Mouse (Mus musculus): ENCODE measurements around the gene Slc34a1.
A peak's percentile ranks its signal among the peaks of the same experiment; 100 is the strongest.

The Slc34a1 gene

GRCm38 (mm10) chr13:55398088-55398487, at the start of gene Slc34a1:
TSS of gene Slc34a1 (plus strand) at chr13:55398187.
- DNase-seq (ENCODE audit: low read depth) = no peak

DNA sequence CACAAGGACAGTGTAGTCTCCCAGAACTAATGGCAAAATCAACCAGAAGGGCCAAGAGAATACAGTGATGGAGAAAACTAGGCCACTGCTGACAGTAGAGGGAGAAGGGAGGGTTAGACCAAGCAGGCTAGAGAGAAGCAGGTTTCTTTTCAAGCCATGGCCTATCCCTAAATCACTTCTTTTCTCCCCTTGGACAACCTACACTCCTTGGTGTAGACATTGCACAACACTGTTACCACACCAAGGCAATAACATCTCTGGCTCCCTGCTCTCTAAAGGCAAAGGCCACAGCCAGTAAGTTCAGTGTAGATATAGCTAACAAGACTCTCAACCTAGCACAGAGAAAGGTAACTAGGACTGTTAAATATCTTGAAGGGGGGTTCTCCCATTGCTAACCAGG, 36.8 kb upstream of the Slc34a1 start:
- no peak for DNase-seq (ENCODE audit: low read depth)

GRCm38 (mm10) chr13:55361974-55362452, 36.0 kb upstream of the Slc34a1 start:
- no peak for DNase-seq (ENCODE audit: low read depth)

DNA sequence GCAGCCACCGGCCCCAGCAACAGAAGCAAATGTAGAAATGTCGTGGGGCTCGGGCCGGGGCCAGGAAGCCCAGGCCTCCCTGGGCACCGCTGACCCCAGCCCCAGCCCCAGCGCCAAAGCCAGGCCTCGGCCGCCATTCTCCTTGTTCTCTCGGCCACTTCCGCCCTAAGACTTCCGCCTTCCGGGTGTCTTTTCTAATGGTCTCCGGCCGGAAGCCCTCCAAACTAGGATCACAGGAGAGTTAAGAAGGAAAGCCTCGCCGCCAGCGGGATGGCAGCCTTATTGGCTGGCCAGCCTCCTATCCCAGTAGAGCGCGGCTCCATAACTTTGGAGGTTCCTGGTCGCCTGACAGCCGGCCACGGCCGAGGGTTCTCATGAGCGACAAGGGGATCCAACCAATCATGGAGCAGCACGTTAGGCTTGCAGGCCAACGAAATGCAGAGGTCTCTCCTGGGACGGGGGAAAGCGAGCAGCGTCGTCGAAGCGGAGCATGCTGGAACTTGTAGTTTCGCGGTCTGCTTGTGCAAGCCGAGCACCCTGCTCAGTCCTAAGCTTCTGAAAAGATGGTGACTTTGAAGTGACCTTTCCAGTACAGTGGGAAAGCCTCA, 35.4 kb upstream of the Slc34a1 start, which contains the start of gene Lman2:
Lman2 (minus strand) TSS at position 331 of the 608 bp plus-strand sequence.
- peak; percentile 96 for DNase-seq (ENCODE audit: low read depth)

DNA sequence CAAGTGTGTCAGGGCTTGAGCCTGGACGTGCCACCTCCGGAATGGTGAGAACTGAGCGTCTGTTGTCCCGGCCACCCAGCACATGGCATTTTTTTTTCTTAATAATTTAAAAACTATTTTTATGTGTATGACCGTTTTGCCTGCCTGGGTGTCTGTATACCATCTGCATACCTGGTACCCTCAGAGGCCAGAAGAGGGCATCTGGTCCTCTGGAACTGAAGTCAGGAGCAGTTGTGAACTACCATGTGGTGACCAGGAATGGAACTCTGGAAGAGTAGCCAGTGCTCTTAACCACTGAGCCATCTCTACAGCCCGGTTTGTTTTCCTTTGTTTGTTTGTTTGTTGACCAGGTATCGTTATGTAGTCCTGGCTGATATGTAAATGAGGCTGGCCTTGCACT, 29.6 kb upstream of the Slc34a1 start:
- DNase-seq (ENCODE audit: low read depth) = no peak

- DNase-seq (ENCODE audit: low read depth) = peak; percentile 23
Observed at GRCm38 (mm10) chr13:55369531-55370114, 28.4 kb upstream of the Slc34a1 start, which contains the start of gene Rgs14. TSS of gene Rgs14 (plus strand) at chr13:55369732.

GRCm38 (mm10) chr13:55370234-55370633, 27.8 kb upstream of the Slc34a1 start:
- no peak for DNase-seq (ENCODE audit: low read depth)

- no peak for DNase-seq (ENCODE audit: low read depth)
Observed at GRCm38 (mm10) chr13:55371007-55371681, 26.8 kb upstream of the Slc34a1 start.

DNA sequence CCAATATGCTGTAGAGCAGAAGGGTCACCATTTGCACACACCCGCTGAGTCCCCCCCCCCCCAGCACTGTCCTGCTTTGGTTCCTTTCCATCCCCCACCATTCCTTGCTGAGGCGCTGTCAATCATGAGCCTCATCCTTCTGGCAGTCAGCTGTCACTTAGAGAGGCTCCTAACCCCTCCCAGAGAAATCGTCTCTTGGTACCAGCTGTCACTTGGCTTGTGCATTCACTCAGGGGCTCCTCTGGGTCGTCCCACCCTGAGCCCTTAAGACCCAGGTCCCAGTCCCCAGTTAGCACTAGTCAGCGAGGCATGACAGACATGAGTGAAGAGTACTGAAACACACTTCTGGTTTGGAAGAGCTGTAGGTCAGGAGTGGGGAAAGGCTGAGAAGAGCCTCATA, 26.2 kb upstream of the Slc34a1 start:
- DNase-seq (ENCODE audit: low read depth) = no peak

- no peak for DNase-seq (ENCODE audit: low read depth)
Observed at GRCm38 (mm10) chr13:55374206-55374924, 23.6 kb upstream of the Slc34a1 start.

DNA sequence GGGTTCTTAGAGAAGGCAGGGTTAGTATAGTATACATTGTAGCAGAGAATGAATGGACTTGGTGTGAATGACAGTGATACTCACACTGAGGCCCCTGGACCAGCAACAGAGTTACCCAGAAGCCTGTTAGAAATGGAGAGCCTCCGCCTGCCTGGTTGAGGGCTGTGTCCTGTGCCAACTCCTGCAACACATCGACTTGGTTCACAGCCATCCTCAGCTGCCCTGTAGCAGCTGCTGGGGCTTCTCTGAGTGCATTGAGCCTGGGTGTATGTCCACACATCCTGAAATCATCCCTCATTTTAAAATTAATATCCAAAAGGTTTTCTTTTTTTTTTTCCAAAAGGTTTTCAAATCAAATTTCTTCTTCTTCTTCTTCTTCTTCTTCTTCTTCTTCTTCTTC, 22.1 kb upstream of the Slc34a1 start:
- DNase-seq (ENCODE audit: low read depth) = no peak

DNA sequence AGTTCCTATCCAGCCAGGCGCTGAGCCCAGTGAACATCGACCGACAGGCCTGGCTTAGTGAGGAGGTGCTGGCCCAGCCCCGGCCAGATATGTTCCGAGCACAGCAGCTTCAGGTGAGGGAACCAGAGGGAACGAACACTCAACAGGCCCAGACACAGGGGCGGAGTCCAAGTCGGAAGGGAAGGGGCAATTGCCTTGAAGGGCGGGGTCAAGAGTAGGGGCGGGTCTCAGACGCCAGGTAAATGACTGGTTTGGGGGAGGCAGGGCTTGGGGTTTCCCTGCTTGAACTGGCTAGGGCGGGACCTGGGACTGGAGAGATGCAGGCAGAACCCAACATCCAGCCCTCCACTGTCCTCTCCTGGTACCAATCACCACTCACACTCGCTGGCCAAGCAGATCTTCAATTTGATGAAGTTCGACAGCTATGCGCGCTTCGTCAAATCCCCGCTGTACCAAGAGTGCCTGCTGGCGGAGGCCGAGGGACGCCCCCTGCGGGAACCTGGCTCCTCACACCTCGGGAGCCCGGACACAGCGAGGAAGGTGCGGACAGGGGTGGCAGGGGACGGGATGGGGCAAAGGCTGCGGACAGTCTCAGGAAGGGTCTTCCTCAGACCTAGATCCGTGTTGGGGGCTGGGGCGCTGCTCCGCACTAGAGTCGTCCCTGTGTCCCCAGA, 18.9 kb upstream of the Slc34a1 start:
- no peak for DNase-seq (ENCODE audit: low read depth)

- no peak for DNase-seq (ENCODE audit: low read depth)
Observed at GRCm38 (mm10) chr13:55381790-55382189, 16.2 kb upstream of the Slc34a1 start.

GRCm38 (mm10) chr13:55390644-55391043, 7.3 kb upstream of the Slc34a1 start:
- DNase-seq (ENCODE audit: low read depth) = no peak

DNA sequence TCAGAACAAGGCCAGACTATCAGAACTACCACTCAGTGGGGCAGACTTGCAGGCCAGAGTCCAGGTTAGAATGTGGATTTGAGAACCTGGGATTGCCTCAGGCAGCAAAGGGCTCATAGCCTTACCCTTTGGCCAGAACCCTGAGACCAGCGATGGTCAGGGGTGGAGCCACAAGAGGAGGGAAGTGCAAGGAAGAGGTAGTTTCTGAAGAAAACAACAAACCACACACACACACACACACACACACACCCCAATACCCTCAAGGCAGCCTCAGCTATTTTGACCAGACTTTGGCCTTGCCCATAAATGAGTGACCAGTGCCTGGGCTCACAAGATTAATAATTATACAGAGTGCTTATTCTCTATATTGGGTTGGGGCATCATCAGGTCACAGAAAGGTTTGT, 6.4 kb upstream of the Slc34a1 start:
- no peak for DNase-seq (ENCODE audit: low read depth)

GRCm38 (mm10) chr13:55392933-55393332, 5.1 kb upstream of the Slc34a1 start:
- peak; percentile 31 for DNase-seq (ENCODE audit: low read depth)

GRCm38 (mm10) chr13:55399300-55400038, 1.5 kb downstream of the Slc34a1 start:
- DNase-seq (ENCODE audit: low read depth) = no peak

GRCm38 (mm10) chr13:55400039-55400346, 2.0 kb downstream of the Slc34a1 start:
- DNase-seq (ENCODE audit: low read depth) = no peak

GRCm38 (mm10) chr13:55403266-55403665, 5.3 kb downstream of the Slc34a1 start:
- no peak for DNase-seq (ENCODE audit: low read depth)

DNA sequence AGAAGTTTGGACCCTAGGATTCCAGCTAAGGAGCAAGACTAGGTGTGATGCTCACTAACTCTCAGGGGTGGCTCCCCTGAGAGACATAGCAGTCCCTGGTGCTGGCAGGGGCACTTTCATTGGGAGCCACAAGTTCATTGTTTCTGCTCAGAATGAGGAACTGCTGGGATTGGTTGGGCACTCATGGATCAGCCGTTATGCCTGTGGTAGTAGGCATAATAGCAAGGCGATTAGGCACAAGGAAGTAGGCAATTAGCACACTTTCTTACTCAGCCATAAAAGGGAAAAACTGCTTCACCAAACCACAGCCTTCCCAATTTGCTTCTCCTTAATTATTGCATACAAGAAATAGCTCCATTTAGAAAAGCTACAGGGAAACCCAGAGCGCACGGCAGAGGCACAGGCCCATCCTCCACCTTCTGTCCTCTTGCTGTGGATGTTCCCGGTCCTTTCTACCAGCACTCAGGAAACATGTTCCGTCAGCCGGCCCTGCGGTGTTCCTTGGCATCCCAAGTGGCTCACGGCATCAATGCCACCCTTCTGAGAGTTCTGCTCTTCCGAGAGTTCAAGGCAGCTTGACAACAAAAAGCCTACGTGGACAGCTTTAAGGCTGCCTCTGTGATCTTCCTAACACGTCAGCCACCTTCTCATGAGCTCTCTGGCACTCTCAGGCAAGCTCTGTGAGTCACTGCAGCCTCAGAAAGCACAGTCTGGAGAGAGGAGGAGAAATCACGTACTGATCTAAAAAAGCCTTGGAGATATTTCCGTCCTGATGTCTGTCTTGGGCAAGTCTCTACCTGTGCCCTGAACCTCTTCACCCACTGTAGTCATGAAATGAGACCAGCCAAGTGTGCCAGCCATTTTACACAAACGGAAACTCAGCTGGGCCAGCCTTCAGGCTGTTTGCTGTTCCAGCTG, 6.2 kb downstream of the Slc34a1 start:
- DNase-seq (ENCODE audit: low read depth) = no peak
